Mouse (Mus musculus) bone marrow, adult 2 months (tissue): ENCODE data around the gene Ephx4. TPM values are rescaled to one million over a fixed set of nuclear protein-coding genes. Genes with fewer than 3 reads are reported as not detected.
A peak's percentile ranks its signal among the peaks of the same experiment; 100 is the strongest.

Experiments
- H3K27ac ChIP-seq: fragments of 200-500 bp; 2 replicates; pipeline ENCODE4 v1.5.1; 2012; ENCODE audit warnings: low read depth, mild to moderate bottlenecking, control low read depth, inconsistent platforms, low read length; ENCODE audit not compliant: control insufficient read depth, poor library complexity, insufficient read depth
- H3K4me1 ChIP-seq: fragments of 200-500 bp; 2 replicates; pipeline ENCODE4 v1.6.1; 2011; ENCODE audit warnings: low read length; ENCODE audit not compliant: control insufficient read depth, insufficient read depth
- H3K4me3 ChIP-seq: fragments of 200-500 bp; replicated peaks from 2 replicates; pipeline ENCODE3; 2011; ENCODE audit warnings: mild to moderate bottlenecking, low read depth, low read length, control low read depth; ENCODE audit not compliant: control insufficient read depth
- CTCF ChIP-seq: fragments of 200-500 bp; IDR thresholded peaks from 2 replicates; pipeline ENCODE4 v1.5.1; 2011; ENCODE audit warnings: low read length, control low read depth; ENCODE audit not compliant: control insufficient read depth, insufficient read depth
- POLR2A ChIP-seq: fragments of 200-500 bp; IDR thresholded peaks from 2 replicates; pipeline ENCODE4 v1.6.1; 2011; ENCODE audit warnings: low read depth, mild to moderate bottlenecking, control low read depth, low read length, borderline replicate concordance; ENCODE audit not compliant: control insufficient read depth
- WGBS: fragments of 180-500 bp; shearing (Covaris S2); methylation state at CpG from one replicate; pipeline ENCODE4 v1.1.7; 2018; 5-methylcytosine and 5-hydroxymethylcytosine counted together
- polyA plus RNA-seq: library from polyadenylated mRNA; stranded (reverse); fragments of >200 nt; gene quantifications from 2 replicates; pipeline ENCODE4 v1.2.4, GENCODE M21; 2011; ENCODE audit warnings: low replicate concordance; ENCODE audit not compliant: missing spikeins, insufficient read depth, insufficient read length

The Ephx4 gene
- polyA plus RNA-seq, 1 experiment: not detected

DNA sequence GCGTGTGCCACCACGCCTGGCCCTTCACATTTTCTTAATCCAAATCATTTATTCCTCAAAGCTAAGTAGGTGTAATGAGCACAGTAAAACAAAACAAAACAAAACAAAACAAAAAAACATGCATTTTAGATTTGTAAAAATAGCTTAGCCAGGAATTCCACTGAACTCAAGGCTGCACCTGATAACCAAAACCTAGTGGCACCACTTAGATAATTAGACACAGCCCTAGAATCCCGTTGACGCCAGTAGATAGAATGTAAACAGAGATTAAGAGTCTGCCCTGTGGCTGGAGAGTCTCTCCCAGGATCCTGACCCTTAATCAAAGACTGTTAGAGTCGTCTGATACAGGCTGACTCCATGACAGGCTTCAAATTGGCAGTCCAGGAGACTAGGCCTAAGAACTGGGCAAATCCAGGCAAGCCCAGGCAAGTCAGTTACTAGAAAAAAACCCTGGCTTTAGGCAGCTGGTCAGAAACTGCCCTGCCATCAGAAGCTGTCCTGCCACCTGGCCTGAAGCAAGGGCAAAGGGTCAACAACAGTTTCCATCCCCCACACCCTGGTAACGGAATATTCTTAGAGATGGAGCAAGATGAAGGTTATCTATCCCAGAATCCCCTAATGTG, 34.2 kb downstream of the Ephx4 start:
- no peak for TF ChIP-seq CTCF
- no peak for TF ChIP-seq POLR2A
- Histone ChIP-seq H3K27ac (peak overlapping the region; percentile 36; the same call in 1 of the 2 replicates), H3K4me1 (peaks cover 1% of the 10 kb centered on the region; the same call in 1 of the 2 replicates), H3K4me3 (no peak overlapping the region)
- WGBS: 82% methylated on average over 6 of the region's 6 CpGs

DNA sequence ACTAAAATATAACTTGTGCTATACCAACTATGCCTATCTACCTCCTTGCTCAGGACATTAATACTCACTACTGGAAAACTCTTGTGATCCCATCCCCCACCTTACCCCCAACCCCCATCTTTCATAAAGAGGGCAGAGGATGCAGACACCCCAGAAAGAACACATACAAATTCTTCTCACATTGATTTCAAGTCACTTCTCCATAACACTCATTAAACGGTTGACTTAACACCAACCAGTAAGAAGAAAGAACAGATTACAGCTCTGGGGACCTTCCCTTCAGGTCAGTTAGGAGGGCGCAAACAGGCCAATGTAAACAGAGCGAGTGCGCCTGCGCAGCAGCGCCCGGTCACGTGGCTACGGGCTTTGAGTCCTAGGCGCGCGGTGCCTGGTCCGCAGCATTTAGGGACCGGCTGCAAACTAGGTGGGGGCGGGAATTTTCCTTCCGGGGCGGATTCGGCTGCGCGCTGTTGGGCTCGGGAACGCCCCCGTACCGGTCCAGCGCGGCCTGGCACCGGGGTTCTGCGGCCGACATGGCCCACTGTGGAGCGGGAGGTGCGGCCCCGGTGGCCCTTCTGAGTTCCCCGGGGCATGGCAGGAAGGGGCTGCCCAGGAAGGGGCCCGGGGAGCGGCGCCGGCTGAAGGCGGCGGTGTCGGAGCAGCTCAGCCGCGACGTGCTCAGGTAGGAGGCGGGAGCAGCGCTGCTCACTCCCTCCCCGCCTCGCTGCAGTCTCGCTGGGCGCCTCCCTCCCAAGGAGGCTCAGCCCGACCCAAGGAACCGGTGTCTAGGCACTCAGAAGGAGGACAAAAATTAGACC, 35.1 kb downstream of the Ephx4 start, which contains the start of gene Btbd8:
Btbd8 (plus strand) TSS at position 534 of the 818 bp plus-strand sequence.
- under 1% methylated on average over 51 of the region's 51 CpGs for WGBS
- TF ChIP-seq CTCF (no peak), POLR2A (peak; percentile 52; the same call in 1 of the 2 replicates)
- Histone ChIP-seq H3K4me3 (peak within 1 kb of the TSS; percentile 72), H3K27ac (peak within 1 kb of the TSS; percentile 91), H3K4me1 (peaks cover 1% of the 10 kb centered on the region; the same call in 1 of the 2 replicates)

DNA sequence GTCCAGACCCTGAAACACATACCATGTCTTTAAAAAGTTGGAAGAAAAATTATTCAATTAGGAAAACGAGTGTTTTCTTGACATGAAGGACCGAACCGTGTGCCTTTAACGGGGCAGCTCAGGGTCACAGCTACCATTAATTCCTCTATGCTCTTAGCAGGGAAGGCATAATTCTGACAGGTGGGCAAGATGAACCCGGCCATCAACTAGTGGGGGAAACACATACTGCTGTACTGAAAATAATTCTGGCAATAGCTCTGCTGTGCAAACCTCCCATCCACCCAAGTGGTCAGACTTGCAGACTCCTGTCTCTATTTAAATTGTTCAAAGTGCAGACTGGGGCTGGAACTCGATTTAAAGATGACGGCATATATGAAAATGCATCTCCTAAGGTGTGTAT, 35.8 kb downstream of the Ephx4 start:
- H3K4me1 ChIP-seq: peaks cover 1% of the 10 kb centered on the region; the same call in 1 of the 2 replicates
- H3K27ac ChIP-seq: peak overlapping the region; percentile 91
- H3K4me3 ChIP-seq: peak overlapping the region; percentile 72
- WGBS: 21% methylated on average over 7 of the region's 7 CpGs
- TF ChIP-seq CTCF (no peak), POLR2A (no peak)

DNA sequence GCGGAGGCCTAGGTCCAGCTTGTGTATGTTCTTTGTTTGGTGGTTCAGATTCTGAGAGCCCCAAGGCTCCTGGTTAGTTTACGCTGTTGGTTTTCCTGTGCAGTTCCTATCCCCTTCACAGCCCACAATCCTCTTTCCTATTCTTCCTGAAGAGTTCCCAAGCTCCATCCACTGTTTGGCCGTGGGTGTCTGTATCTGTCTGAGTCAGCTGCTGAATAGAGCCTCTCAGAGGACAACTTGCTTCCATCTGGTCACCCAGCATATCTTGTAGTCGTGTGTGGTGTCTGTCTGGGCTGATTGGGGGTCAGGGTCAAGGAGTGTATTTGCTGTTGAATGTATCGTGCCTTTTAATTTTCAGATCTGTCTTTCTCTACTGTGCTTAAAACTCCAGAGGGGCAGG, 39.3 kb downstream of the Ephx4 start:
- Histone ChIP-seq H3K4me1 (peaks cover 1% of the 10 kb centered on the region; the same call in 1 of the 2 replicates), H3K27ac (no peak overlapping the region), H3K4me3 (no peak overlapping the region)
- TF ChIP-seq POLR2A (no peak), CTCF (no peak)
- 76% methylated on average over 5 of the region's 5 CpGs for WGBS

DNA sequence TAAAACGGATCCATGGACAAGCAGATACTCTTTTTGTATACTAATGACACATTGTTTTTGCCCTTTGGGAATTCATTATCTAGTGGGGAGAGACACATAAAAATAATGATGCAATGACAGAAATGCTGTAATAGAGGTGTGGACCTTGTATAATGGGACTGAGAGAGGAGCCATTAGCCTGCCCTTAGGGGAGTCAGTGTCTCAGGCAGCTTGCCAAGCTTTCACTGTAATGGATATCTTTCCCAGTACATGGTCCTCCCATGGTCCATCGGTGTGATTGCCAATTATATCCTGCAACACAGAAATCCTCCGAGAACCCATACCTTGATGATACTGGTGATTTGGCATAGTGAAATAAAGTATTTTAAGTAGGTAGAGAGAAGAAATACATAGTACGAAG, 41.7 kb downstream of the Ephx4 start:
- TF ChIP-seq POLR2A (no peak), CTCF (no peak)
- H3K4me3 ChIP-seq: no peak overlapping the region
- H3K4me1 ChIP-seq: no peaks in the 10 kb centered on the region
- WGBS: 81% methylated on average over 4 of the region's 4 CpGs
- no peak overlapping the region for H3K27ac ChIP-seq

DNA sequence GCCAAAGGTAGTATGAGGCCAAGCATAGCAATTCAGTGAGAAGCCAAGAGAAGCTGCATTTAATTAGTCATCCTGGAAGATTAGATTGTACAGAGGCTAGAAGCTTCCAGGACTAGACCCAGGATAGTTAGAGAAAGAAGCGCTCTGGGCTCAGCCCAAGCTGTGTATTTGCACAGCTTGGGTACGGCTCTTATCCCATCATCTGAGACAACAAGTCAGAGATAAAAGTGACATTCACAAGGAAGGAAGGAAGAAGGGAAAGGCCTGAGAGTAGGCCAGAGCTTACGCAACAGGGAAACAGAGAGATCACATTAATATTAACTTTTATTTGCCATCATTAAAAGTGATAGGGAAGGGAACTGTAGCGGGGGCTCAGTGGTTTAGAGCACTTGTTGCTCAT, 45.4 kb downstream of the Ephx4 start:
- H3K4me1 ChIP-seq: no peaks in the 10 kb centered on the region
- TF ChIP-seq POLR2A (no peak), CTCF (no peak)
- H3K27ac ChIP-seq: no peak overlapping the region
- WGBS: 89% methylated on average over 4 of the region's 4 CpGs
- no peak overlapping the region for H3K4me3 ChIP-seq

DNA sequence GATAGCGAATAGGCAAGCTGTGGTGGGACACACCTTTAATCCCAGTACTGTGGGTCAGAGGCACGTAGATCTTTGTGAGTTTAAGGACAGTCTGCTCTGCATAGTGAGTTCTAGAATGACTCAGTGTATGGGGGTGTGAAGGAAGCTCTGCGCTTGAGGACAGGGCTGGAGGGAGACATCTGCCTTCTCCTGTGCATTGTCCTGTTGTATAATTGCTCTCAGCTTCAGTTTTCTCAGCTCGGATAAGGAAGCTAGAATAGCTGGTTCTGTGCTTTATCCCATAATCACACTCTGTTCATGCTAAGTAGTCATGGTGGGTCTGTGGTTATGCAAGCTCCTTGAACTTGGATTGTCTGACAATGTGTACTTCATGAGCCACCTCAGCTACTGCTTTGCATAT, 46.2 kb downstream of the Ephx4 start:
- TF ChIP-seq CTCF (no peak), POLR2A (no peak)
- Histone ChIP-seq H3K4me1 (no peaks in the 10 kb centered on the region), H3K4me3 (no peak overlapping the region), H3K27ac (no peak overlapping the region)
- WGBS: 88% methylated on average over 4 of the region's 4 CpGs

DNA sequence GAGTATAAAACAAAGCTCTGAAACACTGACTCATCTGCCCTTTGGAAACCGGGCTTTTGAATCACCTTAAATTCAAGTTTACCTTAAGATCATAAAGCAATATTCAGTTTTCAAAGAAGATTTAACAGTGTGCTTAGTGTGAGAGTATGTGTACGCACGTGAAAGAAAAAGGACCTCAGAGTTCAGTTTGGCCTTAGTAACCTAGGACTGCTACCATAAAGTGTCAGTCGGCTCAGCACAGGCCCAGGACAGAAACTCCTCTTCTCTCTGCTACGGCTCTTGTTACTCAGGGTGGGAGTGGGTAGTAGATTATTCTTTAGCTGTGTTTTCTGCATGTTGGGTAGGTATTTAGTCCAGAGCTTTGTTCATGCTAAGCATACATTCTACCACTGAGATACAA, 47.1 kb downstream of the Ephx4 start:
- WGBS: 83% methylated on average over 5 of the region's 5 CpGs
- no peaks in the 10 kb centered on the region for H3K4me1 ChIP-seq
- TF ChIP-seq POLR2A (no peak), CTCF (no peak)
- H3K27ac ChIP-seq: no peak overlapping the region
- H3K4me3 ChIP-seq: no peak overlapping the region
